Mouse (Mus musculus): ENCODE data around the gene Setd1b. TPM values are rescaled to one million over a fixed set of nuclear protein-coding genes. Genes with fewer than 3 reads are reported as not detected.

Setd1b gene
- polyA plus RNA-seq, 1 experiment from 2014 or later: 12.6 TPM

DNA sequence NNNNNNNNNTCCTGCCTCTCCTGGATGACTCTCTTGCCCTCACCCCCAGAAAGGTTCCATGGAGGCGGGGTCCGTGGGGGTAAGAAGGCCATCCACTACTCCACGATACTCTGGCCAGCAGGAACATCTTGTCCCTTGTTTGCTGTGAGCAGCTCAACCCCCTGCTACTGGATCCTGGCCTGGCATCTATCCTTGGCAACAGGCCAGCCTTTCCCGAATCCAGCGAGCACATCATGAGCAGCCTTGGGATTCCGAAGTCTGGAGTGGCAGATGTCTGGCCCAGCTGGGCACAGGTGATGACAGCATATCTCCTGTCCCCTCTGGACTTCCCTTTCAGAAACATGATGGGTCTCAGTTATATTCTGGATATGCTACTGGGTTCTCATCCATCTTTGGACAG, 44.0 kb downstream of the Setd1b start:
- no peaks in the 10 kb centered on the region for H3K36me3 ChIP-seq (replicated peaks; ENCODE audit: control insufficient read depth, insufficient read depth)
- H3K9me3 ChIP-seq (ENCODE audit: control insufficient read depth, low read length): no peaks in the 10 kb centered on the region
- DNase-seq (ENCODE audit: low spot score) (no peak), ATAC-seq (ENCODE audit: low FRiP score) (no peak)
- no peaks in the 10 kb centered on the region for H3K27me3 ChIP-seq (ENCODE audit: control insufficient read depth, insufficient read depth, low read length)
- no peak overlapping the region for H3K4me3 ChIP-seq (replicated peaks; ENCODE audit: low read length)
- no peak overlapping the region for H3K9ac ChIP-seq
- no peaks in the 10 kb centered on the region for H3K4me1 ChIP-seq (replicated peaks; ENCODE audit: control insufficient read depth, insufficient read depth, low read length)
- H3K27ac ChIP-seq: no peak overlapping the region
- H3K4me2 ChIP-seq (replicated peaks): no peak overlapping the region
- WGBS: 61% methylated on average over 6 of the region's 6 CpGs

DNA sequence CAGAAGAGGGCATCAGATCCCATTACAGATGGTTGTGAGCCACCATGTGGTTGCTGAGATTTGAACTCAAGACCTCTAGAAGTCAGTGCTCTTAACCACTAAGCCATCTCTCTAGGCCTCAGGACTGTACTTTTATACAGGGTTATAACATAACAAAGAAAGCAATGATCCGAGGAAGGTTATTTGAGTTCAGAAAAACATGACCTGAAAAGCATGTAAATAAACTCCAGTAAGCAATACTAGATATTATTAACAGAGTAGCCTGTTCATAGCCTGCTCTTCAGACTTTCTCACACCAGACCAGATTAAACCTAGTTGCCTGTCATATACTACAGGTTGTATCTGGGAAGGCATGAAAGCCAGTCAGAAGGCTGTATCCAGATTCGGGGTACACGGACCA, 45.3 kb downstream of the Setd1b start:
- WGBS: 95% methylated on average over 3 of the region's 3 CpGs
- Histone ChIP-seq H3K4me2 (replicated peaks) (no peak overlapping the region), H3K9ac (no peak overlapping the region), H3K36me3 (replicated peaks; ENCODE audit: control insufficient read depth, insufficient read depth) (no peaks in the 10 kb centered on the region), H3K9me3 (ENCODE audit: control insufficient read depth, low read length) (no peaks in the 10 kb centered on the region), H3K27me3 (ENCODE audit: control insufficient read depth, insufficient read depth, low read length) (no peaks in the 10 kb centered on the region), H3K4me3 (replicated peaks; ENCODE audit: low read length) (no peak overlapping the region), H3K27ac (no peak overlapping the region), H3K4me1 (replicated peaks; ENCODE audit: control insufficient read depth, insufficient read depth, low read length) (no peaks in the 10 kb centered on the region)
- no peak for DNase-seq (ENCODE audit: low spot score)
- no peak for ATAC-seq (ENCODE audit: low FRiP score)

GRCm38 (mm10) chr5:123190912-123191311, 48.9 kb downstream of the Setd1b start:
- Histone ChIP-seq H3K4me2 (replicated peaks) (no peak overlapping the region), H3K9ac (no peak overlapping the region), H3K27me3 (ENCODE audit: control insufficient read depth, insufficient read depth, low read length) (no peaks in the 10 kb centered on the region), H3K27ac (no peak overlapping the region), H3K36me3 (replicated peaks; ENCODE audit: control insufficient read depth, insufficient read depth) (no peaks in the 10 kb centered on the region), H3K4me3 (replicated peaks; ENCODE audit: low read length) (no peak overlapping the region), H3K9me3 (ENCODE audit: control insufficient read depth, low read length) (no peaks in the 10 kb centered on the region), H3K4me1 (replicated peaks; ENCODE audit: control insufficient read depth, insufficient read depth, low read length) (no peaks in the 10 kb centered on the region)
- ATAC-seq (ENCODE audit: low FRiP score) (no peak), DNase-seq (ENCODE audit: low spot score) (no peak)
- 77% methylated on average over 3 of the region's 3 CpGs for WGBS

DNA sequence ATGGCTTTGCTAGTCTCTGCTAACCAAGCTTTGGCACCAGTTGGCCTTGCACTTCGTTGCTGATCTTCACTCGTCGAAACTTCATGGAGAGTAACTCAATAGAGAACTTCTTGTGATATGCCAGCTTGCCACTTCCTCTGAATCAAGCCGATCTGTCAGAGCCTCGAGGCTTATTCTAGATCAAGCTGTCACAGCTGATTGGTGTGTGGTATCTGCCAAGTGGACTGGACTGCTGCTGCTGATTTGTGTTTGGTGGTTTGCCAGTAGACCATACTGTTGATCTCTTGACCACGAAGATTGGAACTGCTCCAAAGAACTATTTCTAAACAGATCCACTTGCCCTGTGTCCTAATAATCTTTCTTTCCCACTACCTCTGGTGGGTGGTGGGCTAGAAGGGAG, 49.4 kb downstream of the Setd1b start:
- H3K4me2 ChIP-seq (replicated peaks): no peak overlapping the region
- 88% methylated on average over 6 of the region's 6 CpGs for WGBS
- H3K4me1 ChIP-seq (replicated peaks; ENCODE audit: control insufficient read depth, insufficient read depth, low read length): no peaks in the 10 kb centered on the region
- H3K27ac ChIP-seq: no peak overlapping the region
- DNase-seq (ENCODE audit: low spot score) (no peak), ATAC-seq (ENCODE audit: low FRiP score) (no peak)
- no peak overlapping the region for H3K4me3 ChIP-seq (replicated peaks; ENCODE audit: low read length)
- no peaks in the 10 kb centered on the region for H3K36me3 ChIP-seq (replicated peaks; ENCODE audit: control insufficient read depth, insufficient read depth)
- no peaks in the 10 kb centered on the region for H3K9me3 ChIP-seq (ENCODE audit: control insufficient read depth, low read length)
- no peak overlapping the region for H3K9ac ChIP-seq
- H3K27me3 ChIP-seq (ENCODE audit: control insufficient read depth, insufficient read depth, low read length): no peaks in the 10 kb centered on the region

DNA sequence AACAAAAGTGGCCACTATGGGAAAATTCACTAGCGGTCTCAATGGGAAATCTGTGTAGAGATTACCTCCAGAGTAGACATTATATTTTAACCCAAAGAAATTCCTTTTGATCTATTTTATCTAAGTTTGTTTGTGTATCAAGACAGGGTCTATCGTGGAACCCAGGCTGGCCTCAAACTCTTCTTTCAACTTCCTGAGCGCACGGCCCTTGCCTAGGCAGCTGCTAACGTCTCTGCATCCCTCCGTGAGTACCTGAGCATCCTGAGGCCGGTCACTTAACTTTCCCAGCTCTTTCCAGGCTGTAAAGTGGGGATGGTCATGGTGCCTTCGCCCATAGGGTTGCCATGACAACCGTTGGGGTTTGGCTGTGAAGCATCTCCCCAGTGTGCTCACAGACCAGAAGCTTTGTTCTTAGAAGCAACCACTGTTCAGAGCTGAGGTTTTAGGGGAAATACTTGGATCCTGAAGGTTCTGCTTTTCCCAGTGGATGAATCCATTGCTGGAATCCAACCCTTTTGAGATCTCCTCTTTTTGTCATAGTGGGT, 50.7 kb downstream of the Setd1b start:
- Histone ChIP-seq H3K36me3 (replicated peaks; ENCODE audit: control insufficient read depth, insufficient read depth) (no peaks in the 10 kb centered on the region), H3K27me3 (ENCODE audit: control insufficient read depth, insufficient read depth, low read length) (no peaks in the 10 kb centered on the region), H3K4me3 (replicated peaks; ENCODE audit: low read length) (no peak overlapping the region), H3K9ac (no peak overlapping the region), H3K27ac (no peak overlapping the region), H3K4me2 (replicated peaks) (no peak overlapping the region), H3K4me1 (replicated peaks; ENCODE audit: control insufficient read depth, insufficient read depth, low read length) (no peaks in the 10 kb centered on the region), H3K9me3 (ENCODE audit: control insufficient read depth, low read length) (no peaks in the 10 kb centered on the region)
- WGBS: 58% methylated on average over 9 of the region's 9 CpGs
- no peak for ATAC-seq (ENCODE audit: low FRiP score)
- DNase-seq (ENCODE audit: low spot score): peak; percentile 23

GRCm38 (mm10) chr5:123193436-123193835, 51.4 kb downstream of the Setd1b start:
- Histone ChIP-seq H3K4me2 (replicated peaks) (no peak overlapping the region), H3K4me3 (replicated peaks; ENCODE audit: low read length) (no peak overlapping the region), H3K9ac (no peak overlapping the region), H3K27ac (no peak overlapping the region), H3K36me3 (replicated peaks; ENCODE audit: control insufficient read depth, insufficient read depth) (no peaks in the 10 kb centered on the region), H3K27me3 (ENCODE audit: control insufficient read depth, insufficient read depth, low read length) (no peaks in the 10 kb centered on the region), H3K9me3 (ENCODE audit: control insufficient read depth, low read length) (no peaks in the 10 kb centered on the region), H3K4me1 (replicated peaks; ENCODE audit: control insufficient read depth, insufficient read depth, low read length) (no peaks in the 10 kb centered on the region)
- 88% methylated on average over 5 of the region's 5 CpGs for WGBS
- DNase-seq (ENCODE audit: low spot score) (peak; percentile 20), ATAC-seq (ENCODE audit: low FRiP score) (no peak)

DNA sequence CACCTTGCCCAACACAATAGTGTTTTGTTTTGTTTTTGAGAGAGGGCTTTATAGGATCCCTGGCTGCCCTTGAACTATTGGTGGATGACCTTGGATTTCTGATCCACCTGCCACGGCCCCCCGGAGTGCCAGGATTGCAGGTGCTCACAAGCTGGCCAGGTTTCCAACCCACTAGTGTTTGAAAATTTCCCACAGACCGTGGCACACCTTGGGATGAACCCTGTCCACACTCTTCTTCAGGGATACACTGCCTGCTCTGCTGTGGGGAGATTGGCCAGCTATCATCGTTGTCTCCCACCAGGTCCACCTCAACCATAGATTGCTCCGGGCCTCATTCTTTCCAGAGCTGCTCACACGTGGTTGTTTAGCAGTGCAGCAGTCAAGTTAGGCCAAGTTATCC, 52.9 kb downstream of the Setd1b start:
- Histone ChIP-seq H3K9ac (no peak overlapping the region), H3K4me3 (replicated peaks; ENCODE audit: low read length) (no peak overlapping the region), H3K4me2 (replicated peaks) (no peak overlapping the region), H3K27ac (no peak overlapping the region), H3K27me3 (ENCODE audit: control insufficient read depth, insufficient read depth, low read length) (no peaks in the 10 kb centered on the region), H3K4me1 (replicated peaks; ENCODE audit: control insufficient read depth, insufficient read depth, low read length) (no peaks in the 10 kb centered on the region), H3K36me3 (replicated peaks; ENCODE audit: control insufficient read depth, insufficient read depth) (no peaks in the 10 kb centered on the region), H3K9me3 (ENCODE audit: control insufficient read depth, low read length) (no peaks in the 10 kb centered on the region)
- no peak for DNase-seq (ENCODE audit: low spot score)
- ATAC-seq (ENCODE audit: low FRiP score): no peak
- WGBS: 90% methylated on average over 6 of the region's 6 CpGs

DNA sequence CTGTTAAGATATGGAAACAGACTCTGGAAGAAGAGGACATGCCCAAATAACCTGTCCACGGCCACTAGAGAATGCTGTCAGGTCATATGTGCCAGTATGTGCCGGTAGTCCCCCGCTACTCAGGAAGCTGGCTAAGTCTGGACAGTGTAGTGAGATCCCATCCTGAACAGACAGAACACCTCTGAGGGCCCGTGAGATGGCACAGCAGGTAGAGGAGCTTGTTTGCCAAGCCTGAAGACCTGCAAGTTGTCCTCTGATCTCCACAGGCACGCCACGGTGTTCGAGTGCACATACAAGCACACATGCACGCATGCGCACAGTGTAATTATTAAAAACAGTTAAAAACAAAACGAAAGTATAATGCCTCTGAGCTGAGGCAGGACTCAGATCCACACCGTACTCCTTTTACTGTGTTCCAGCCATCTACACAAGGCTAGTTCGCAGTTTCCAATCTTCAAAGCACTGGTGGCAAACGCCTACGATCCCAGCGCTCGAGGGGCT, 53.6 kb downstream of the Setd1b start:
- no peaks in the 10 kb centered on the region for H3K9me3 ChIP-seq (ENCODE audit: control insufficient read depth, low read length)
- no peaks in the 10 kb centered on the region for H3K27me3 ChIP-seq (ENCODE audit: control insufficient read depth, insufficient read depth, low read length)
- 90% methylated on average over 16 of the region's 16 CpGs for WGBS
- H3K4me2 ChIP-seq (replicated peaks): no peak overlapping the region
- no peak overlapping the region for H3K9ac ChIP-seq
- no peak for ATAC-seq (ENCODE audit: low FRiP score)
- peak; percentile 10 for DNase-seq (ENCODE audit: low spot score)
- H3K4me1 ChIP-seq (replicated peaks; ENCODE audit: control insufficient read depth, insufficient read depth, low read length): no peaks in the 10 kb centered on the region
- no peaks in the 10 kb centered on the region for H3K36me3 ChIP-seq (replicated peaks; ENCODE audit: control insufficient read depth, insufficient read depth)
- H3K27ac ChIP-seq: no peak overlapping the region
- H3K4me3 ChIP-seq (replicated peaks; ENCODE audit: low read length): no peak overlapping the region

DNA sequence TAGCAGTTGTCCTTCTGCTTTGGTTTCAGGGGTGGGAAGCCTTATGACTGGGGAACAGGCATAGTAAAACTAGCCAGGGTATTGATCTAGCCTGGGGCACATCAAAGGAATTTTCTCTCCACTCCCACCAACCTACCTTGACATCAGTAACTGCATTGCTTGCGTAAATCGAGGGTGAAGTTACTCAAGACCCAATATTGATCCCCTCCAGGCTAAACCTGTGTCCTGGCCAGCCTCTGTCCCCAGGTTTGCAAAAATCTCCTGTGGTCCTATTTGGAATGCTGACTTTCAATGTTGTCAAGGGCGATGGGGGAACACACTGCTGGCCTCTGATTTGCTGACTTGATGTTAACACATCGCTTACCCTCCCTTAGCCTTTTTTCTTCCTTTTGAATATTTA, 54.8 kb downstream of the Setd1b start:
- Histone ChIP-seq H3K4me1 (replicated peaks; ENCODE audit: control insufficient read depth, insufficient read depth, low read length) (no peaks in the 10 kb centered on the region), H3K27me3 (ENCODE audit: control insufficient read depth, insufficient read depth, low read length) (no peaks in the 10 kb centered on the region), H3K9ac (no peak overlapping the region), H3K4me2 (replicated peaks) (no peak overlapping the region), H3K4me3 (replicated peaks; ENCODE audit: low read length) (no peak overlapping the region), H3K27ac (no peak overlapping the region), H3K9me3 (ENCODE audit: control insufficient read depth, low read length) (no peaks in the 10 kb centered on the region), H3K36me3 (replicated peaks; ENCODE audit: control insufficient read depth, insufficient read depth) (no peaks in the 10 kb centered on the region)
- ATAC-seq (ENCODE audit: low FRiP score): no peak
- WGBS: 73% methylated on average over 4 of the region's 4 CpGs
- DNase-seq (ENCODE audit: low spot score): peak; percentile 14

DNA sequence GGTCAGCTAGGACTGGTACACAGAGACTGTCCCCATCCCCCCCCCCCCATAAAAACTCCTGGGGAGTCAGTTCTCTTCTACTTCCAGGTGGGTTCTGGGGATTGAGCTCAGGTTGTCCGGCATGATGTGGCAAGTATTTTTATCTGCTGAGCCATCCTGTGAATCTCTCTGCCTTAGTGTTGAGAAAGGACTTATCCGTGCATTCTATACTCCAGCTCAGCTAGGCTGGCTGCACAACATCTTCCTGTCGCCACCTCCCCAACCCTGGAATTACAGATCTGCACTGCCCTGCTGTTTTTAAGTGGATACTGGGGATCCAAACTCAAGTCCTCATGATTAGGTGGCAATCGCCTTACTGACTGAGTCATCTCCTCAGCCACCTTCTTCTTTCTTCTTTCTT, 56.5 kb downstream of the Setd1b start:
- DNase-seq (ENCODE audit: low spot score) (no peak), ATAC-seq (ENCODE audit: low FRiP score) (no peak)
- no peaks in the 10 kb centered on the region for H3K36me3 ChIP-seq (replicated peaks; ENCODE audit: control insufficient read depth, insufficient read depth)
- no peak overlapping the region for H3K27ac ChIP-seq
- no peak overlapping the region for H3K4me3 ChIP-seq (replicated peaks; ENCODE audit: low read length)
- H3K9me3 ChIP-seq (ENCODE audit: control insufficient read depth, low read length): no peaks in the 10 kb centered on the region
- no peak overlapping the region for H3K4me2 ChIP-seq (replicated peaks)
- WGBS: 92% methylated on average over 4 of the region's 4 CpGs
- no peaks in the 10 kb centered on the region for H3K27me3 ChIP-seq (ENCODE audit: control insufficient read depth, insufficient read depth, low read length)
- H3K9ac ChIP-seq: no peak overlapping the region
- H3K4me1 ChIP-seq (replicated peaks; ENCODE audit: control insufficient read depth, insufficient read depth, low read length): no peaks in the 10 kb centered on the region
